Mouse (Mus musculus): ENCODE results near the gene S100a1.

DNA sequence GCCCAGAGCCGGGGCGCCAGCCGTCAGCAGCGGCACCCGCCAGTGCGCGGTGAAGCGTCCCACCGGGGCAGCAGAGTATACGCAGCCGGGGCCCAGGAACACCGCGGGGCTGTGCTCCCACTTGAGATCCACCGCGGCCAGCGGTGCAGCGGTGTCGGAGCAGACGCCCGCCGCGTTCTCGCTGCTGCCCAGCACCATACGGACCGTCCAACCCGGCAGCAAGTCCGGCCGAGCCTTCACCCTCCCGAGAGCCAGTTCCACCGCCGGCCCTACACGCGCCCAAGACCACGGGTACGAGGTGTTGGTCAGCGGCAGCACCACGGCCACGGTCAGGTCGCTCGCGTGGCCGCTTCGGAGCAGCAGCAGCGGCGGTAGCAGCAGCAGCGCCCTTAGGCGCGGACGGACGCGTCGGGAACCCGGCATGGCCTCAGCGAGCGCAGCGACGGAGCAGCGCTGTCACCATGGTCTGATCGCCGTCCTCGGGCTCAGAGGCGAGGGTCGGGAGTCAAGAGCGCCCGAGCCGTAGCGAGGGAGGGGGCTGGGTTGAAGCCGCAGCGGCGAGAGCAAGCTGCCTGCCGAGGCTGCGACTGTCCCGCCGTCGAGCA lies 49.0 kb downstream of the S100a1 start:
- no peak for TF ChIP-seq CTCF (IDR thresholded peaks at IDR 0.05; ENCODE audit: low read depth, low read length)
- TF ChIP-seq POLR2A (IDR thresholded peaks at IDR 0.05; ENCODE audit: borderline replicate concordance, low read depth, low read length) = no peak
